Mouse (Mus musculus): ENCODE measurements at regions not wholly inside any gene's neighbourhood (a gene's known extent, or its start where the extent isn't known, plus 50 kb on each side); places are given as distances from the start of the nearest gene placed in this dataset.
"Not testable (repeated sequence)": the region's sequence is repeated elsewhere in the genome, so short reads cannot be mapped to it uniquely, and the experiment has no call there.

GRCm38 (mm10) chr11:93655602-93656239 lies 229.8 kb downstream of the Utp18 start:
- no peak for DNase-seq (ENCODE audit: inconsistent age in 2 of 2, low spot score in 1 of 2)

DNA sequence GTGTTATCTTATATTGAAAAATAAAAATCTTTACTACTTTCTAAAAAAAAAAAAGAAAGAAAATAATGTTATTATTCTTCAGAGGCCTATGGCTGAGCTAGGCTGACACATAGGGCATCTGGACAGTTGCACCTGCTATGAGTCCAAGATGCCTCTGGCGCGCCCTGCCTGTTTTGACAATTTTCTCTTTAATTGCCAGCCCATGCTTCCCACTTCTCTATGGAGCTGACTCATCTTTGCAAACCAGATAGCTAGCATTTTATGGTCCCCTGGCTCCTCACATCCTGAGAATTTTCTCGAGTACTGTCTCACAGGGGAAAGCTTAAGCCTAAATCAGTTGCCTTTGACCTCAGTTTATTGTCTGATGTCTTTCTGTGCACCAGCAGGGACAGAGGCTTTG lies 232.2 kb downstream of the Utp18 start:
- peak in 1 of 2 experiments; percentile 40 for DNase-seq (ENCODE audit: inconsistent age in 2 of 2, low spot score in 1 of 2)

GRCm38 (mm10) chr11:93651966-93652365 lies 233.6 kb downstream of the Utp18 start:
- DNase-seq (ENCODE audit: inconsistent age in 2 of 2, low spot score in 1 of 2): not testable (repeated sequence)

Measured in adrenal gland, adult (tissue).